Mouse (Mus musculus) spleen, postnatal 36 days (tissue): ENCODE data around the gene Isl2.

Experiments used
- DNase-seq, 2 experiments: peaks; one replicate each; pipeline ENCODE4 v3.0.0; 2022; ENCODE audit warnings: low spot score in 2 of 2, mixed read lengths in 1 of 2

The Isl2 gene

DNA sequence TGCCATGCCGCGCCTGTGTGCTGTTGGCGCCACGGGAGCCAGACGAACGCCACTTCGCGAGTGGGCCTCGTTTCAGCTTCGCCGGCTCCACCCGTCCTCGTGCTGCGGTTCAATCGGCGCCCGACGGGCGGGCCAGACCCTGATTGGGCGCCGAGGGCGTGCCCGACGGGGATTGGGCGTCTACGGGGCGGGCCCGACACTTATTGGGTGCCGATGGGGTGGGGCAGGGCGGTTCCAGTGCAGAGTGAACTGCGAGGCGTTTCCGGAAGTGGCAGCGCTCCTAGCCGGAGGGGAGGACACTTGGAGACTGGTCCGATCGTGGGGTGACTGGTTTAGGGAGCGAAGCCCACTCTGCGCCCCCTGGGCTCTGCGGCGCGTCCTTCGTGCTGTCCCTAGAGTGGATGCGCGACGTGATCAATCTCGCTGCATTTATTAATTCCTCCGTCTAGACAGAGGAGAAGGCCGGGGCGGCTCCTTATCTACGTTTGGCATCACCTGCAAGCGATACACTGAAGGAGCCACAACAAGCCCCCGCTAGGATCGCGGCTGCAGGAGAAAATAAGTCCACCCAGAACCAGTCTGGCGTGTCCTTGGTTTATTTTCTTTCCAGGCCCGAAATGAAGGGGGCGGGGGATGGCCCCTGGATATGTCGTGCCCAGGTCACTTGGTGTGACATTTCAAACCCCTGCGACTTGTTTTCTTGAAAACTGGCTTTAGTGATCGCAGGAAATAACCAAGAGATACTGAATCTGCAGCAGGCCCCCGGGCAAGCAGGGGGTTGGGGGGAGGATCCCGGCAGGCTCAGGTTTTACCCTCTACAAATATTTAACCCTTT, 7.9 kb downstream of the Isl2 start:
- peak; percentile 26 to 35 for DNase-seq

- DNase-seq = no peak
These were observed 10.4 kb downstream of the Isl2 start for GRCm38 (mm10) chr9:55548871-55549270.

DNA sequence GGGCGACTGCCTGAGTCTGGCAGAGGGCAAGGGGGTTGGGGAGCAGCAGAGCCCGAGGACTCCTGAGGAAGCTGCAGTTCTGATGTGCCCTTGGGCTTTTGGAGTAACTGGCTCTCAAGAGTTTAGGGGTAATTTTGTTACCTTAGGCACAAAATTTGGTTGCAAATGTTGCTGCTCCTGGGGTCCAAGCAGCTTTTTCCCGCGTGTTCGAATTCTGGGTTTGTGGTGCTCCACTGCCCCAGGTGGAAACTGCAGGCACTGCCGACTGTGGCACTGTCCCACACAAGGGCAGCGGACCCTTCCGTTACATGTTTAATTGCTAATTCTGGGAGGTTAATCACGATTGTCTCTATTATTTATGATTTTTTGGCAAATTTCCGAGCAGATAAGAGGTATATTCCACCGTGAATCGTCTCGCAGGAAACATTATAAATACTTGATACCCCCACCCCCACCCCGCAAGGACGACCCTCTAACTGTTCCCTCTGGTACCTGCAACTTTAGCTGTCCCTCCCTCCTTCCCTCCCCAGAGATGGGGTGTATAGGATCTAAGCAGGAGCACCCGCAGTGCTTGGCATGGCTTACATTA, 10.9 kb downstream of the Isl2 start:
- no peak for DNase-seq

DNA sequence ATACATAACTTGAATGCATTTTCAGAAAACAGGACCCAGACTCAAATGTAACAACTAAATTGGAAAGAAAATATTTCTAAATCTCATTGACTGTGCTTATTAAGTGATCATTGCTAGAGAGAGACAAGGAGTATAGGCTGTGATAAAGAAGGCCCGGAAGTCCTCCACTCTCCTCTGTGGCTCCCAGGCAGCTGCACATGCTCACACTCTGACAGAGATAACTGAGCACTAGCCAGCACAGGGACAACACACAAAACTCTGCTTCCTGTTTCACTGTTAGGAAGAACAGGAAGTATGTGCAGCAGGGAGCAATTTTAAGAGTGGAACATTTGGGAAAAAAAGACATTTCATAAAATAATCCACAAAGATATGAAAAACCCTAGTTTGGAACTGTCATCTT, 16.5 kb downstream of the Isl2 start:
- DNase-seq = no peak

DNA sequence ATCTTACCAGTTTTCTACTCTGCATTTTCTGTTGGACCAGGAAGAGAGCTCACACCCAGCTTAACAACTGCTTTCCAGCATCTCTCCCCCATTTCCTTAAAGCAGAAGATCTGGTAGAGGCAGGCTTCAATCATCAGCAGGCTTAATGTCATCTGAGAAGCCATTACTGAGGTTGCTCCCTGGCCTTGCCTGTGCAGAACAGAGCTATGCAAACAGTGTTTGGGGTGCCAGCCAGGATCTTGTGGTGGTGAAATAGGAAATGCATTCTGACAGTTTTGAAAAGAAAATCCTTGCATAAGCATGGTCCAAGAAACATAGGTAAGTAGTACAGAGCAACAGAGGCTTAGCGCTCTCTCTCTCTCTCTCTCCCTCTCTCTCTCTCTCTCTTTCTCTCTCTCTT, 22.5 kb downstream of the Isl2 start:
- DNase-seq = no peak

DNA sequence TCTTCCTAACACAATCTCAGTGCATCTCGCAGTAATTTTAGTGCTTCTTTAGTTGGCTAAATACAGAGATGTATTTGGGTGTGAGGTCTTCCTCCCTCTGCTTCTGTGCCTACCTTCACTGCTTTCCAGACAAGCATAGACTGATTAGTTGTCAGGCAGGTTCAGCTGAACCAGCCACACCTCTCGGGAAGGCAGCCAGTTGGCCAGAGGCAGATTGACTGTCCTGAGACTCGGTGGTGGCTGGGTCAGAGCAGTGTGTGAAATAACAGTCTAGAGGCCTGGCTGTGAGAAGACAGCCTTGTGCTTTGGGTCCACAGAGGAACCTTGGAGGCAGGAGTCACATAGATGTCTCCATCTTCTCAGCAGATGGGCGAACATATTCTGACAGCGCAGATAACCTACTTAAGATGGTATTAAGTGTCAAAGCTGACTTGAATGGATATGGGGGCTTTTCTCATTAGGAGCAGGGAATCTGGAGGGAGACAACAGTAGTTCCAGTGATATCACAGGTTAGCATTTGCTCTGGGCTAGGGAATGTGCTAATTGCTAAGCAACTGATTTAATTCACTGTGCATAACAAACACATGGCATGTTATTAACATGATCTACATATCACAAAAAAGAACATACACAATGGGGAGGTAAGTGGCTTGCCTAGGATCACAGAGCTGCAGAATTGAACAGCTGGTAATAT, 30.1 kb downstream of the Isl2 start:
- DNase-seq = no peak

GRCm38 (mm10) chr9:55571071-55571470, 32.6 kb downstream of the Isl2 start:
- no peak for DNase-seq

GRCm38 (mm10) chr9:55576571-55576970, 38.1 kb downstream of the Isl2 start:
- DNase-seq = no peak

DNA sequence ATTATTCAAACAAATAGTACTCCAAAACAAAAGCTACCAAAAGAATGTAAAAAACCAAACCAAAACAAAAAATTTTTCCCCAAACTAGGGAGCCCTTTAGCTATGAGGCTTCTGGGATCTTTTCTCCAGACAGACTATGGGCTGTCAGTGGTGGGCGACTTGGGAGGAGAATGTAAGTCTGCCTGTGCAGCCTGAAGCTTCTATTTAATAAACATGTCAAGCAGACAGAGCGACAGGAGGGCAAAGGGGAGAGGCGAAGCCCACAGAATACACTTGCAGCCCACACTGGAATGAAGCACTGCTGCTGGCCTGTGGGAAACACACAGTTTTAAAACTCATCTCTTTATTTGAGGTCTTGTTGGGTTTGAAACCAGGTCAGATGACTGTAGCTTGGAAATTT, 42.9 kb downstream of the Isl2 start:
- no peak for DNase-seq

- DNase-seq = no peak
These were observed 47.7 kb downstream of the Isl2 start for GRCm38 (mm10) chr9:55586141-55586540.
